In the genomic region with DNA sequence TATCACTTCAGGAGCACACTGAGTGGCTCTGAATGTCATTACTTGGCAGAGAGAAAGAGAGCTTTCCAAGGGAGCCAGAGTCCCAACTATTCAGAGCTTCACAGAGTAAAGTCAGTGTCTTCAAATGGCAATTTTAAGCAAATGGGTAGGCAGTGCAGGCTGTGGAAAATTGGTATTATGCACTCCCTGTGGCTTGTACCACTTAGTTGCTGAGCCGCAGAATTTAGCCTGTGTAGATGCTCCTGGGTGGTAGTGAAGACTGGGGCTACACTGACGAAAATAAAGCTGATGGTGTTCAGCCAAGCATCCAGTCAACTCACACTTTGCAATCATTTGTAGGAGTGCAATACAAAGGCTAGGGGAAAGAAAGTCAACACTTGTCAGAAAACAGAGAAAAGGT, we compare ENCODE assay signal across 24 mouse cellular contexts.
DNase-seq lines count a peak whose midpoint lies in the region; ATAC-seq and TF ChIP-seq lines count a peak whose summit lies in the region.
"Had no signal": no experiment of that assay in that cellular context is flagged by ENCODE, and none has a peak within 500 bp of the region (broad histone marks: within the 10 kb centered on the region; RNA-seq: fewer than 3 reads in every experiment).

No protein-coding gene starts in this region.

- H3K36me3 ChIP-seq in hindbrain, embryonic 14.5 days (replicated peaks; ENCODE audit: control insufficient read depth, insufficient read depth) = no peaks in the 10 kb centered on the region
- H3K36me3 ChIP-seq in hindbrain, embryonic 12.5 days = no peaks in the 10 kb centered on the region
- no peaks in the 10 kb centered on the region for H3K36me3 ChIP-seq in midbrain, postnatal 0 days (ENCODE audit: insufficient read depth, low read length)
- no peaks in the 10 kb centered on the region for H3K36me3 ChIP-seq in midbrain, embryonic 14.5 days (ENCODE audit: control insufficient read depth, insufficient read depth, low read length)
- H3K36me3 ChIP-seq in hindbrain, postnatal 0 days (ENCODE audit: insufficient read depth, low read length) = no peaks in the 10 kb centered on the region
- H3K36me3 ChIP-seq: embryonic facial prominence, embryonic 15.5 days; forebrain, embryonic 10.5 days; heart, embryonic 10.5 days had no signal

- no peaks in the 10 kb centered on the region for H3K27me3 ChIP-seq in hindbrain, embryonic 14.5 days (ENCODE audit: control insufficient read depth, insufficient read depth, low read length)
- H3K27me3 ChIP-seq in hindbrain, embryonic 12.5 days = no peaks in the 10 kb centered on the region
- no peaks in the 10 kb centered on the region for H3K27me3 ChIP-seq in midbrain, postnatal 0 days (ENCODE audit: insufficient read depth, low read length)
- no peaks in the 10 kb centered on the region for H3K27me3 ChIP-seq in midbrain, embryonic 14.5 days (ENCODE audit: control insufficient read depth, insufficient read depth, low read length)
- H3K27me3 ChIP-seq in hindbrain, postnatal 0 days (ENCODE audit: insufficient read depth, low read length) = no peaks in the 10 kb centered on the region
- H3K27me3 ChIP-seq: embryonic facial prominence, embryonic 15.5 days had no signal

- H3K4me3 ChIP-seq in hindbrain, embryonic 14.5 days (replicated peaks; ENCODE audit: low read length) = no peak overlapping the region
- H3K4me3 ChIP-seq in hindbrain, embryonic 12.5 days = no peak overlapping the region
- no peak overlapping the region for H3K4me3 ChIP-seq in midbrain, postnatal 0 days (ENCODE audit: low read depth, low read length)
- H3K4me3 ChIP-seq in midbrain, embryonic 14.5 days (replicated peaks; ENCODE audit: low read depth, low read length) = no peak overlapping the region
- H3K4me3 ChIP-seq in hindbrain, postnatal 0 days (ENCODE audit: low read length) = no peak overlapping the region
- H3K4me3 ChIP-seq: embryonic facial prominence, embryonic 15.5 days; erythroblast, embryonic 14.5 days; forebrain, embryonic 10.5 days; gastrocnemius, adult 2 months; heart, embryonic 10.5 days had no signal

- no peak for TF ChIP-seq CTCF in midbrain, postnatal 0 days (IDR thresholded peaks at IDR 0.05)
- no peak for TF ChIP-seq CTCF in brain, embryonic 14.5 days (IDR thresholded peaks at IDR 0.05; ENCODE audit: borderline replicate concordance, extremely low read depth, insufficient read depth, insufficient read length)
- TF ChIP-seq CTCF in hindbrain, postnatal 0 days (IDR thresholded peaks at IDR 0.05; ENCODE audit: low read depth) = no peak

- no peak for DNase-seq in hindbrain, embryonic 14.5 days (ENCODE audit: low spot score)
- DNase-seq in midbrain, postnatal 0 days (ENCODE audit: low spot score) = peak; percentile 49
- DNase-seq in midbrain, embryonic 14.5 days = no peak
- DNase-seq in brain, embryonic 14.5 days (ENCODE audit: low read depth) = peak; percentile 31
- DNase-seq in hindbrain, postnatal 0 days (ENCODE audit: low spot score) = peak; percentile 32
- DNase-seq: adrenal gland, adult 2 months; adrenal gland, postnatal 25 days; cerebellum, adult 11 months; cerebellum, adult 8-10 months; embryo, embryonic 11 days; gastrocnemius, adult 2 months; gastrocnemius, postnatal 36 days; heart, adult 18-20 months; heart, postnatal 10 days; heart, postnatal 4 days had no signal

- peak; percentile 40; the same call in 1 of the 2 replicates for ATAC-seq in hindbrain, embryonic 14.5 days (ENCODE audit: low FRiP score)
- no peak for ATAC-seq in hindbrain, embryonic 12.5 days (ENCODE audit: low FRiP score)
- no peak for ATAC-seq in midbrain, postnatal 0 days (ENCODE audit: low FRiP score)
- ATAC-seq in midbrain, embryonic 14.5 days (ENCODE audit: low FRiP score, low TSS enrichment) = no peak
- 0 out of 2 replicates have a peak, but pooled peaks have one; percentile 45 for ATAC-seq in hindbrain, postnatal 0 days
- no peak for ATAC-seq in granulocyte monocyte progenitor cell, adult 5-6 weeks (replicated peaks; ENCODE audit: poor library complexity, severe bottlenecking)
- ATAC-seq: forebrain, embryonic 16.5 days; inflammation-experienced regulatory T-cells, adult 6 months; intestine, postnatal 0 days had no signal

- TF ChIP-seq POLR2A in brain, embryonic 14.5 days (IDR thresholded peaks at IDR 0.05; ENCODE audit: borderline replicate concordance, extremely low read depth, insufficient read depth, insufficient read length, poor library complexity, severe bottlenecking) = no peak

- no peak overlapping the region for H3K9ac ChIP-seq in hindbrain, embryonic 14.5 days
- no peak overlapping the region for H3K9ac ChIP-seq in hindbrain, embryonic 12.5 days
- H3K9ac ChIP-seq in midbrain, postnatal 0 days (replicated peaks; ENCODE audit: low read length, poor library complexity, severe bottlenecking) = no peak overlapping the region
- no peak overlapping the region for H3K9ac ChIP-seq in midbrain, embryonic 14.5 days (replicated peaks; ENCODE audit: low read length)
- no peak overlapping the region for H3K9ac ChIP-seq in hindbrain, postnatal 0 days (replicated peaks; ENCODE audit: low read length)
- H3K9ac ChIP-seq: embryonic facial prominence, embryonic 15.5 days had no signal

- no peak overlapping the region for H3K27ac ChIP-seq in hindbrain, embryonic 14.5 days
- no peak overlapping the region for H3K27ac ChIP-seq in hindbrain, embryonic 12.5 days
- H3K27ac ChIP-seq in midbrain, postnatal 0 days (ENCODE audit: low read depth, low read length) = no peak overlapping the region
- H3K27ac ChIP-seq in midbrain, embryonic 14.5 days (replicated peaks; ENCODE audit: low read depth, low read length) = no peak overlapping the region
- H3K27ac ChIP-seq in hindbrain, postnatal 0 days = no peak overlapping the region
- H3K27ac ChIP-seq: embryonic facial prominence, embryonic 15.5 days; forebrain, embryonic 10.5 days; gastrocnemius, adult 2 months; heart, embryonic 10.5 days had no signal

- no peaks in the 10 kb centered on the region for H3K4me1 ChIP-seq in hindbrain, embryonic 14.5 days (replicated peaks; ENCODE audit: control insufficient read depth, insufficient read depth, low read length)
- H3K4me1 ChIP-seq in hindbrain, embryonic 12.5 days = no peaks in the 10 kb centered on the region
- no peaks in the 10 kb centered on the region for H3K4me1 ChIP-seq in midbrain, postnatal 0 days (ENCODE audit: insufficient read depth, low read length)
- no peaks in the 10 kb centered on the region for H3K4me1 ChIP-seq in midbrain, embryonic 14.5 days (ENCODE audit: control insufficient read depth, insufficient read depth, low read length)
- H3K4me1 ChIP-seq in hindbrain, postnatal 0 days (ENCODE audit: insufficient read depth, low read length) = no peaks in the 10 kb centered on the region
- H3K4me1 ChIP-seq: embryonic facial prominence, embryonic 15.5 days; forebrain, embryonic 10.5 days; heart, embryonic 10.5 days had no signal

- no peaks in the 10 kb centered on the region for H3K9me3 ChIP-seq in hindbrain, embryonic 14.5 days (ENCODE audit: control insufficient read depth, low read length)
- no peaks in the 10 kb centered on the region for H3K9me3 ChIP-seq in hindbrain, embryonic 12.5 days (replicated peaks)
- no peaks in the 10 kb centered on the region for H3K9me3 ChIP-seq in midbrain, postnatal 0 days (ENCODE audit: low read length)
- no peaks in the 10 kb centered on the region for H3K9me3 ChIP-seq in midbrain, embryonic 14.5 days (ENCODE audit: control insufficient read depth, low read length)
- H3K9me3 ChIP-seq in hindbrain, postnatal 0 days (ENCODE audit: low read length) = no peaks in the 10 kb centered on the region
- H3K9me3 ChIP-seq: embryonic facial prominence, embryonic 15.5 days; forebrain, embryonic 10.5 days; heart, embryonic 10.5 days had no signal

- 29% methylated on average over 2 of the region's 2 CpGs for WGBS in hindbrain, embryonic 14.5 days
- 53% methylated on average over 2 of the region's 2 CpGs for WGBS in hindbrain, embryonic 12.5 days
- 28% methylated on average over 2 of the region's 2 CpGs for WGBS in midbrain, postnatal 0 days
- 24% methylated on average over 2 of the region's 2 CpGs for WGBS in midbrain, embryonic 14.5 days
- 15% methylated on average over 2 of the region's 2 CpGs for WGBS in hindbrain, postnatal 0 days

- H3K4me2 ChIP-seq in hindbrain, embryonic 14.5 days (replicated peaks) = no peak overlapping the region
- no peak overlapping the region for H3K4me2 ChIP-seq in hindbrain, embryonic 12.5 days (replicated peaks)
- no peak overlapping the region for H3K4me2 ChIP-seq in midbrain, postnatal 0 days (ENCODE audit: low read depth, low read length, poor library complexity, severe bottlenecking)
- no peak overlapping the region for H3K4me2 ChIP-seq in midbrain, embryonic 14.5 days (ENCODE audit: low read length)
- H3K4me2 ChIP-seq in hindbrain, postnatal 0 days (ENCODE audit: low read depth, low read length) = no peak overlapping the region
- H3K4me2 ChIP-seq: embryonic facial prominence, embryonic 15.5 days had no signal

Comparison
In these comparisons a context has a peak if more than half of its experiments do, and no peak if none do; other contexts are left out.
1. ATAC-seq: peak in hindbrain, embryonic 14.5 days (single experiment) and hindbrain, postnatal 0 days (single experiment); none in hindbrain, embryonic 12.5 days (single experiment), midbrain, postnatal 0 days (single experiment), midbrain, embryonic 14.5 days (single experiment) and granulocyte monocyte progenitor cell, adult 5-6 weeks (single experiment).
2. DNase-seq: peak in midbrain, postnatal 0 days (single experiment), brain, embryonic 14.5 days (single experiment) and hindbrain, postnatal 0 days (single experiment); none in hindbrain, embryonic 14.5 days (single experiment) and midbrain, embryonic 14.5 days (single experiment).